Mouse (Mus musculus) spleen, postnatal 10 days (tissue): ENCODE measurements around the gene 1700025G04Rik.

Experiments used
- DNase-seq, 2 experiments: peaks; one replicate each; pipeline ENCODE4 v3.0.0; 2021 to 2022; ENCODE audit warnings: low spot score in 2 of 2

Gene 1700025G04Rik

GRCm38 (mm10) chr1:151963248-151963647 lies 126.7 kb downstream of the 1700025G04Rik start:
- no peak for DNase-seq

GRCm38 (mm10) chr1:151962078-151962477 lies 127.8 kb downstream of the 1700025G04Rik start:
- DNase-seq: no peak

- DNase-seq: no peak
These were observed 128.7 kb downstream of the 1700025G04Rik start for GRCm38 (mm10) chr1:151961204-151961603.

GRCm38 (mm10) chr1:151959010-151959409 lies 130.9 kb downstream of the 1700025G04Rik start:
- DNase-seq: no peak

GRCm38 (mm10) chr1:151958442-151958841 lies 131.5 kb downstream of the 1700025G04Rik start:
- no peak for DNase-seq

- DNase-seq: no peak
These were observed 132.3 kb downstream of the 1700025G04Rik start for GRCm38 (mm10) chr1:151957669-151958068.

- no peak for DNase-seq
These were observed 134.1 kb downstream of the 1700025G04Rik start for GRCm38 (mm10) chr1:151955866-151956265.

GRCm38 (mm10) chr1:151953563-151953962 lies 136.4 kb downstream of the 1700025G04Rik start:
- DNase-seq: peak; percentile 48 to 86

- DNase-seq: no peak
These were observed 141.9 kb downstream of the 1700025G04Rik start for GRCm38 (mm10) chr1:151948065-151948464.

GRCm38 (mm10) chr1:151947571-151947970 lies 142.4 kb downstream of the 1700025G04Rik start:
- no peak for DNase-seq

GRCm38 (mm10) chr1:151944457-151945223 lies 145.3 kb downstream of the 1700025G04Rik start:
- no peak for DNase-seq

- no peak for DNase-seq
These were observed 146.2 kb downstream of the 1700025G04Rik start for GRCm38 (mm10) chr1:151943681-151944237.

GRCm38 (mm10) chr1:151942972-151943654 lies 146.8 kb downstream of the 1700025G04Rik start:
- no peak for DNase-seq

GRCm38 (mm10) chr1:151939987-151940386 lies 149.9 kb downstream of the 1700025G04Rik start:
- DNase-seq: no peak

GRCm38 (mm10) chr1:151939510-151939909 lies 150.4 kb downstream of the 1700025G04Rik start:
- DNase-seq: no peak

GRCm38 (mm10) chr1:151933605-151934004 lies 156.3 kb downstream of the 1700025G04Rik start:
- DNase-seq: no peak

- DNase-seq: no peak
These were observed 163.1 kb downstream of the 1700025G04Rik start for GRCm38 (mm10) chr1:151926826-151927225.

- DNase-seq: no peak
These were observed 163.8 kb downstream of the 1700025G04Rik start for GRCm38 (mm10) chr1:151926141-151926540.

GRCm38 (mm10) chr1:151925738-151926137 lies 164.2 kb downstream of the 1700025G04Rik start:
- no peak for DNase-seq

GRCm38 (mm10) chr1:151918806-151919357 lies 171.0 kb downstream of the 1700025G04Rik start:
- DNase-seq: no peak

GRCm38 (mm10) chr1:151917736-151918135 lies 172.2 kb downstream of the 1700025G04Rik start:
- no peak for DNase-seq

- DNase-seq: no peak
These were observed 175.4 kb downstream of the 1700025G04Rik start for GRCm38 (mm10) chr1:151914494-151914893.
